Mouse (Mus musculus) intestine, embryonic 16.5 days (tissue): ENCODE measurements around the gene Prpf31. TPM values are rescaled to one million over a fixed set of nuclear protein-coding genes. Genes with fewer than 3 reads are reported as not detected.
A peak's percentile ranks its signal among the peaks of the same experiment; 100 is the strongest.

Source experiments
- ATAC-seq: fragments of 200-750 bp; cut with Nextera tagmentation; 2 replicates; pipeline ENCODE4 v1.8.0; 2017; ENCODE audit warnings: moderate TSS enrichment, moderate library complexity
- H3K27ac ChIP-seq: fragments of 300-500 bp; sonication (generic); 2 replicates; pipeline ENCODE4 v1.5.1; 2014; ENCODE audit warnings: mild to moderate bottlenecking, low read length
- H3K27me3 ChIP-seq: fragments of 300-500 bp; sonication (generic); replicated peaks from 2 replicates; pipeline ENCODE4 v1.6.1; 2014; ENCODE audit warnings: low read length, control low read depth, mixed read lengths; ENCODE audit not compliant: control insufficient read depth, insufficient read depth
- H3K36me3 ChIP-seq: fragments of 300-500 bp; sonication (generic); 2 replicates; pipeline ENCODE4 v1.6.1; 2014; ENCODE audit warnings: low read length, control low read depth; ENCODE audit not compliant: control insufficient read depth, insufficient read depth
- H3K4me1 ChIP-seq: fragments of 300-500 bp; sonication (generic); 2 replicates; pipeline ENCODE4 v1.6.1; 2014; ENCODE audit warnings: low read length, control low read depth, mixed read lengths; ENCODE audit not compliant: control insufficient read depth, insufficient read depth
- H3K4me2 ChIP-seq: fragments of 300-500 bp; sonication (generic); 2 replicates; pipeline ENCODE4 v1.6.1; 2014; ENCODE audit warnings: low read depth, low read length, control low read depth
- H3K4me3 ChIP-seq: fragments of 300-500 bp; sonication (generic); 2 replicates; pipeline ENCODE4 v1.5.1; 2014; ENCODE audit warnings: mild to moderate bottlenecking, low read length
- H3K9ac ChIP-seq: fragments of 300-500 bp; sonication (generic); 2 replicates; pipeline ENCODE4 v1.6.1; 2014; ENCODE audit warnings: low read depth, low read length
- H3K9me3 ChIP-seq: fragments of 300-500 bp; sonication (generic); 2 replicates; pipeline ENCODE4 v1.6.1; 2016; ENCODE audit warnings: low read length, control low read depth; ENCODE audit not compliant: control insufficient read depth
- WGBS: fragments of 180-500 bp; shearing (Covaris S2); extraction: QIAGEN DNeasy Blood & Tissue Kit; methylation state at CpG from one replicate; pipeline ENCODE4 v1.1.7; 2014; 5-methylcytosine and 5-hydroxymethylcytosine counted together
- polyA plus RNA-seq: library from polyadenylated mRNA; unstranded; fragments of >200 nt; fragmentation: Nextera tagmentation; extraction: Ambion mirVana; gene quantifications from 2 replicates; pipeline ENCODE4 v1.2.1, GENCODE M21; 2015

The Prpf31 gene
- polyA plus RNA-seq, 1 experiment from 2014 or later, result 81.1 TPM

- peak overlapping the region; percentile 59 for H3K27ac ChIP-seq
- no peaks in the 10 kb centered on the region for H3K27me3 ChIP-seq
- H3K4me1 ChIP-seq, result peaks cover 25% of the 10 kb centered on the region
- ATAC-seq, result peak; percentile 58
- peaks cover 15% of the 10 kb centered on the region; the same call in 1 of the 2 replicates for H3K36me3 ChIP-seq
- peak overlapping the region; percentile 30 for H3K4me2 ChIP-seq
- H3K9ac ChIP-seq, result peak overlapping the region; percentile 57
- 18% methylated on average over 14 of the region's 14 CpGs for WGBS
- no peaks in the 10 kb centered on the region for H3K9me3 ChIP-seq
- peak overlapping the region; percentile 35 for H3K4me3 ChIP-seq
These were observed 37.2 kb downstream of the Prpf31 start for GRCm38 (mm10) chr7:3666921-3667391.

DNA sequence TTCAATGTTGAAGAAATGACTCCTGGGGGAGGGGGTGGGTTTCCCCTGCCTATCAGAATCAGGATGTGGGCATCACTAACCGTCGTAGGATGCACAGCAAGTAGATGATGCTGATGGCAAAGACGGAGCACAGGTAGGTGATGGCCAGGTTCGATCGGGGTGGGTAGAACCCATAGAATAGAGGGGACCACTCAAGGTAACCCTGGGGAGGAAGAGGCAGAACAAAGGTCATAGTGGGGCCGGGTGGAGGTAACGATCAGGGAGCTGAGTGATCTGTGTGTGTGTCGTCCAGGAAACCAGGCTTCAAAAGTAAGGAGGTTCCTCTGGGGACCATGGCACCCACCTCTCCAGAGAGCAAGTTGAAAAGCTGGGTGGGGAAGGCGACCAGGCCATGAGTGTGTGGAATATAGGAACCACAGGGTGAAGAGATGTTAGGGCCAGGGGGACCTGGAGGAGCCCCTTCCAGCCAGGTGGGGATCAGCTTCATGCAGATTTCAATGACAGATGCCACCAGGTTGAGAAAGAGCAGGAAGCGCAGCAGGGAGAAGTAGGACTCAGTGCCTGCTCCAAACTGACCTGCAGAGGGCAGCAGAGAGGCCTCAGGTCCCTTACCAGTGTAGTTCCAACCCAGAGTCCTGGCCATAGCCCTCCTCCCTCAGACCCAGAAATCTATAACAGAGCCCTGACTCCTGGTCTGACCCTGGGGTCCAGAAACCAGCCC lies 44.9 kb downstream of the Prpf31 start:
- 73% methylated on average over 10 of the region's 10 CpGs for WGBS
- ATAC-seq, result peak; percentile 68
- Histone ChIP-seq H3K27ac (no peak overlapping the region), H3K4me2 (no peak overlapping the region), H3K9me3 (no peaks in the 10 kb centered on the region), H3K36me3 (0 out of 2 replicates have a peak, but pooled peaks cover 3% of the 10 kb centered on the region), H3K27me3 (no peaks in the 10 kb centered on the region), H3K4me1 (peaks cover 4% of the 10 kb centered on the region; the same call in 1 of the 2 replicates), H3K9ac (0 out of 2 replicates have a peak overlapping the region, but pooled peaks have one; percentile 30), H3K4me3 (no peak overlapping the region)

DNA sequence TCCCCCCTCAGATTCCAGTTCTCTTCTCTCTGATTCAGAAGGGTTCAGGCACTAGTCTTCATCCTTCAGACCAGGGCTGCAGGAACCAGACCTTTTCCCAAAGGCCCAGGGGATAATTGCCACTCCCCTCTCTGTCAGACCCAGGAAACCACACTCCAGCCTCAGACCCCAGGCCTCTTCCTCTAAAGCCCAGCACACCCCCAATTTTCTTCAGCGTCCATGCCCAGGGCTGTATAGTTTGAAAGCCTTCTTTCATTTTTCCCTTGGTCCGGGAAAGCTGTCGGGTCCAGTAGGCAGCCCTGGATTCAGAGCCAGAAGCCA lies 45.4 kb downstream of the Prpf31 start:
- 75% methylated on average over 3 of the region's 3 CpGs for WGBS
- no peak overlapping the region for H3K27ac ChIP-seq
- no peak for ATAC-seq

GRCm38 (mm10) chr7:3676371-3676770 lies 46.6 kb downstream of the Prpf31 start:
- Histone ChIP-seq H3K36me3 (no peaks in the 10 kb centered on the region), H3K9me3 (no peaks in the 10 kb centered on the region), H3K4me1 (peaks cover 4% of the 10 kb centered on the region; the same call in 1 of the 2 replicates), H3K9ac (peak overlapping the region; percentile 65), H3K27ac (peak overlapping the region; percentile 67), H3K4me2 (peak overlapping the region; percentile 50), H3K27me3 (no peaks in the 10 kb centered on the region), H3K4me3 (peak overlapping the region; percentile 49)
- ATAC-seq, result peak; percentile 57
- WGBS, result 67% methylated on average over 12 of the region's 12 CpGs

More for the DNA sequence above, 45.4 kb downstream of the Prpf31 start:
- no peak overlapping the region for H3K4me2 ChIP-seq
- H3K9me3 ChIP-seq, result no peaks in the 10 kb centered on the region
- peaks cover 4% of the 10 kb centered on the region; the same call in 1 of the 2 replicates for H3K4me1 ChIP-seq
- no peak overlapping the region for H3K4me3 ChIP-seq
- H3K27me3 ChIP-seq, result no peaks in the 10 kb centered on the region
- 0 out of 2 replicates have a peak, but pooled peaks cover 2% of the 10 kb centered on the region for H3K36me3 ChIP-seq
- 0 out of 2 replicates have a peak overlapping the region, but pooled peaks have one; percentile 30 for H3K9ac ChIP-seq

DNA sequence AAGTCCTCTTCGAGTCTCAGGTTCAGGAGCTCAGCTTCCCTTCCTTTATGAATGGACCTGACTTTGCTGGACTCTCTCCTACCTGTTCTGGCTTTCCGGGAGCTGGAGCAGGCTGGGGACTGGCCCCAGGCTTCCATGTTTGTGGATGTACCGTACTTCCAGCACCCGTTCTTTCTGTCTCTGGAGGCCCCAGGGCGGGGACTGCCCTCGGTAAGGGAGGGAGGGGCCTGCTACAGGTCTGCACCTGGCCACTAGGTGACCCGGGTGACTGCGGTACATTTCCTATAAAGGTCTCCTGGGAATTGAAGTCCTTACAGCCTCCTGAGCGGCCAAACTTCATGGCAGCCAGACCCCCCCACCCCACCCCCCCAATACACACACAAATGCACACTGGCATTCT lies 47.6 kb downstream of the Prpf31 start, which contains the start of gene Tmc4:
Tmc4 (minus strand) TSS at position 212 of the 400 bp plus-strand sequence.
- H3K9me3 ChIP-seq, result no peaks in the 10 kb centered on the region
- H3K36me3 ChIP-seq, result no peaks in the 10 kb centered on the region
- peak within 1 kb of the TSS; percentile 67 for H3K27ac ChIP-seq
- peak within 1 kb of the TSS; percentile 50 for H3K4me2 ChIP-seq
- H3K4me3 ChIP-seq, result peak within 1 kb of the TSS; percentile 49
- no peaks in the 10 kb centered on the region for H3K27me3 ChIP-seq
- peaks cover 4% of the 10 kb centered on the region; the same call in 1 of the 2 replicates for H3K4me1 ChIP-seq
- peak within 1 kb of the TSS; percentile 65 for H3K9ac ChIP-seq
- WGBS, result 33% methylated on average over 9 of the region's 9 CpGs
- ATAC-seq, result peak; percentile 91

DNA sequence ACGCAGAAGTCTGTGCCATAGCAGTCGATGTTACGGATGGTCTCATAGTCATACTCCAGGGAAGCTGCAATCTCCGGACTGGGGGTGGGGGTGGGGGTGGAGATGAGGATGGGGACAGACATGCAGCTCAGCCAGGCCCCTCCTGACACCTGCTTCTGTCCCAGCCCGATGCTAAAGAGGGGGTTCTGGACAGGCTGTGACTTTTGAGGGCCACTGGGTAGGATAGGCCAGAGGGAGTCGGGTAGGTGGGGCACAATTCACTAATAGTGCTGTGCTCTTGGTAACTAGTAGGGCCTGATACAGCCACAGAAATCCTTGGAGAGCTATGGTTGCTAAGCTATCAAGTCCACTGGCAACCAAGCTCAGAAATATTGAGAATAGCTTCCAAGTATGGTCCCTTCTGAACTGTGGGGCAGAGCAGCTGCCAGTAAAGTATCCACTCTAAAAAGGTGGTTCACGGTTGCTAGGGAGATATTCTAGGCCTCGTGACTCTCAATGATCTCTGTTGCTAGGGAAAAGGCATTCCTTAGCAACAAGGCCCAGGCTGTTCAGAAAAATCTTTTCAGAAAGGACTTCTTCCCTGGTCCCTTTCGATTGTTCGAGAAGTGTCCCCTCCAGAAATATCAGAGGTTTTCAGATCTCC lies 54.2 kb downstream of the Prpf31 start:
- H3K9ac ChIP-seq, result no peak overlapping the region
- no peak overlapping the region for H3K4me2 ChIP-seq
- no peak for ATAC-seq
- WGBS, result 81% methylated on average over 10 of the region's 10 CpGs
- peaks cover 8% of the 10 kb centered on the region; the same call in 1 of the 2 replicates for H3K36me3 ChIP-seq
- no peaks in the 10 kb centered on the region for H3K4me1 ChIP-seq
- no peak overlapping the region for H3K4me3 ChIP-seq
- no peaks in the 10 kb centered on the region for H3K27me3 ChIP-seq
- no peaks in the 10 kb centered on the region for H3K9me3 ChIP-seq
- H3K27ac ChIP-seq, result no peak overlapping the region

DNA sequence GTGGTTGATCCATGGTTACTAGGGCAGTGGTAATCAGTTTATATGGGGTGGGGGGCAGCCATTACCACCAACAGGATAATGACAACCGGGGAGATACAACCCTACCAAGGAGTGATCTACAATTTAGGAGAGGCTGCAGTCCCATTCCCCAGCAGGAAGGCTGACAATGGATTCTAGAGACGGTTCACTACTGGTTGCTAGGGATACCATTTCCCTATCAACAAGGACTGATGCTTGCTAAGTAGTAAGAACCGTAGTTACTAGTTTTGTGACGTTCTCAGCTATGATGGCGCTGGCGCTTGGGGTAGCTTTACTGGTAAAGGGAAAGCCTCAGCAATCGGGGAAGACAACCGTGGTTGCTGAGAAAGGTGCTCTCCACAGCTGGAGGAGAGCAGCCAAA lies 54.9 kb downstream of the Prpf31 start:
- WGBS, result 86% methylated on average over 8 of the region's 8 CpGs
- H3K27me3 ChIP-seq, result no peaks in the 10 kb centered on the region
- H3K9ac ChIP-seq, result no peak overlapping the region
- H3K9me3 ChIP-seq, result no peaks in the 10 kb centered on the region
- no peak overlapping the region for H3K4me2 ChIP-seq
- H3K4me3 ChIP-seq, result no peak overlapping the region
- no peak for ATAC-seq
- no peaks in the 10 kb centered on the region for H3K4me1 ChIP-seq
- no peak overlapping the region for H3K27ac ChIP-seq
- H3K36me3 ChIP-seq, result peaks cover 8% of the 10 kb centered on the region; the same call in 1 of the 2 replicates

GRCm38 (mm10) chr7:3685400-3686187 lies 55.8 kb downstream of the Prpf31 start:
- no peak for ATAC-seq
- Histone ChIP-seq H3K4me1 (no peaks in the 10 kb centered on the region), H3K4me2 (no peak overlapping the region), H3K4me3 (no peak overlapping the region), H3K27me3 (no peaks in the 10 kb centered on the region), H3K36me3 (peaks cover 8% of the 10 kb centered on the region; the same call in 1 of the 2 replicates), H3K9ac (no peak overlapping the region), H3K27ac (no peak overlapping the region), H3K9me3 (no peaks in the 10 kb centered on the region)
- 89% methylated on average over 31 of the region's 31 CpGs for WGBS

- Histone ChIP-seq H3K9me3 (no peaks in the 10 kb centered on the region), H3K4me1 (peaks cover 12% of the 10 kb centered on the region), H3K4me3 (peak overlapping the region; percentile 87), H3K27ac (no peak overlapping the region), H3K9ac (peak overlapping the region; percentile 95), H3K4me2 (peak overlapping the region; percentile 89), H3K36me3 (no peaks in the 10 kb centered on the region), H3K27me3 (no peaks in the 10 kb centered on the region)
- no peak for ATAC-seq
- 37% methylated on average over 3 of the region's 3 CpGs for WGBS
These were observed 62.1 kb downstream of the Prpf31 start for GRCm38 (mm10) chr7:3691919-3692318.
